Mouse (Mus musculus): ENCODE measurements around the gene Runx3. TPM values are rescaled to one million over a fixed set of nuclear protein-coding genes. Genes with fewer than 3 reads are reported as not detected.

Runx3 gene
- polyA plus RNA-seq, 1 experiment from 2014 or later, result not detected

DNA sequence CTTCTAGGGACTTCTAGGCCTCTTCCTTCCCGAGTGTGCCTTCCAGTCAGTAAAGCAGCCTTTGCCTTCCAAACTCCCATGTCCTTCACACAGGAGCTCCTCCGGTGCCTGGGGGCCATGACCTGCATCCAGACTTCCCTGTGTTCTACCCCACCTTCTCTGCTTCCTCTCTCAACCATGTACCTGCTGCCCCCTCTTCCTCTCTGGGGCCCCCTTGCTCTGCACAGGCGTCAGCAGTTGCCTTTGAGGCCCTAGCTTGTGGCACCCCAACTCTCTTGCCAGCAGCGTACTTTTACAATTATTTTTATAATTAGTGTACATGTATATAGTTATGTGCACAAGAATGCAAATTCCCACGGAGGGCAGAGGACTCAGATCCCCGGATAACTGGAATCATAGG is 37.4 kb upstream of the Runx3 start:
- H3K27me3 ChIP-seq (replicated peaks; ENCODE audit: control insufficient read depth, insufficient read depth, low read length), result no peaks in the 10 kb centered on the region
- H3K9me3 ChIP-seq (ENCODE audit: control insufficient read depth, low read length), result 0 out of 2 replicates have a peak, but pooled peaks cover 2% of the 10 kb centered on the region
- ATAC-seq, result no peak
- H3K4me3 ChIP-seq (ENCODE audit: low read length), result no peak overlapping the region
- H3K4me2 ChIP-seq (ENCODE audit: low read length), result no peak overlapping the region
- no peaks in the 10 kb centered on the region for H3K36me3 ChIP-seq (ENCODE audit: control insufficient read depth, insufficient read depth, low read length)
- 83% methylated on average over 6 of the region's 6 CpGs for WGBS
- H3K9ac ChIP-seq (ENCODE audit: low read depth, low read length), result no peak overlapping the region
- H3K4me1 ChIP-seq (ENCODE audit: control insufficient read depth, insufficient read depth, low read depth, low read length), result peaks cover 2% of the 10 kb centered on the region; the same call in 1 of the 2 replicates
- no peak overlapping the region for H3K27ac ChIP-seq (ENCODE audit: low read depth, low read length)

DNA sequence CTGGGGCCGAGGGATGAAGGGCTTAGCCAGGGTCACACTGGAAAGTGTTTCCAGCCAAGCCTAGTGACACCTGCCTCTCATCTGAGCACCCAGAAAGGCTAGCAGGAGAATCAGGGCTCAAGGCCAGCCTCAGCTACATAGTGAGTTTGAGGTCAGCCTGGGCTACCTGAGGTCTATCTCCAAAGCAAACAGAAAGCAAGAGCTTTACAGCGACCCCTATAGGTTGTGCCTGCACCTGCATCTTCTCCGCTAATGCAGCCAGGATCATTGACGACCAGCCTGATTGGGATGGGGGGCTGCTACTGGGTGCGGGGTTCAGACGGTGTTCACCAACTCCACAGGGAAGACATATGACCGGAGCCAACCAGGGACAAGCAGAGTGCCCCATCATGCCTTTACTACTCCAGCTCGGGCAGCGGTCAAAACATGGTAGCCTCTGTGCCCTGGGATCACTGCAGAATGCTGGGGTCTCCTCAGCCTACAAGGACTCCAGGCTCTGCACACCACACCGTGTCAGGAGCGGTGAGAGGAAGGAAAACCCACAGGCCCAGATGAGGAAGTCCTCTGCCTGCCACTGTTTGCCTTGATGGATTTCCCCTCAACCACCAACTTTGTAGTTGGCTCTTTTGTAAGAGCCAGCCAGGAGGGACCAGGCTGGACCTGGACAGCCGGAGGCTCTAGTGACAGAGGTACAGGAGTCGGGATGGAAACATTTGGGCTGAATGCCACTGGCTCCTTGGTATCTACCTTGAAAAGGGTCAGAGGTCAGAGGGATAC is 35.2 kb upstream of the Runx3 start:
- WGBS, result 79% methylated on average over 13 of the region's 13 CpGs
- Histone ChIP-seq H3K9ac (ENCODE audit: low read depth, low read length) (no peak overlapping the region), H3K4me3 (ENCODE audit: low read length) (no peak overlapping the region), H3K4me1 (ENCODE audit: control insufficient read depth, insufficient read depth, low read depth, low read length) (no peaks in the 10 kb centered on the region), H3K27ac (ENCODE audit: low read depth, low read length) (no peak overlapping the region), H3K4me2 (ENCODE audit: low read length) (no peak overlapping the region), H3K9me3 (ENCODE audit: control insufficient read depth, low read length) (0 out of 2 replicates have a peak, but pooled peaks cover 2% of the 10 kb centered on the region), H3K27me3 (replicated peaks; ENCODE audit: control insufficient read depth, insufficient read depth, low read length) (no peaks in the 10 kb centered on the region), H3K36me3 (ENCODE audit: control insufficient read depth, insufficient read depth, low read length) (no peaks in the 10 kb centered on the region)
- no peak for ATAC-seq

DNA sequence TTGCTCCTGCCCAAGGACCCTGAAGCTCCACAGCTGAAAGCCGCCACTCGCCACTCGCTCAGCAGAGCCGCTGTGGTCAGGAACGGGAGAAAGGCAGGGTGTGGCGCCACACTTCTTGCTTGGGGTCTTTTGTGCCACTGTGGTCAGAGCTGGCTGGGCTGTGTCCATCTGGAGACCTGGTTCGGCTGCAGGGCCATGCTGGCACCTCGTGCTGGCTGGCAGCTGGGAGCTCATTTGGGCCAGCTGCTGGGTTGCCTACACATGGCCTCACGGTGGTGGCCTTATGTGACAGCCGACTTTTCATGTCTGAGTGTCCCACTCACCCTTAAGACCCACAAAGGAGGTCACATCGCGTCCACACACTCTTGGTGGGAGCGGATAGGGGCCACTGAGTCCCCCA is 29.8 kb upstream of the Runx3 start:
- Histone ChIP-seq H3K4me3 (ENCODE audit: low read length) (no peak overlapping the region), H3K9ac (ENCODE audit: low read depth, low read length) (no peak overlapping the region), H3K27ac (ENCODE audit: low read depth, low read length) (no peak overlapping the region), H3K4me1 (ENCODE audit: control insufficient read depth, insufficient read depth, low read depth, low read length) (no peaks in the 10 kb centered on the region), H3K9me3 (ENCODE audit: control insufficient read depth, low read length) (0 out of 2 replicates have a peak, but pooled peaks cover 2% of the 10 kb centered on the region), H3K36me3 (ENCODE audit: control insufficient read depth, insufficient read depth, low read length) (no peaks in the 10 kb centered on the region), H3K27me3 (replicated peaks; ENCODE audit: control insufficient read depth, insufficient read depth, low read length) (no peaks in the 10 kb centered on the region), H3K4me2 (ENCODE audit: low read length) (no peak overlapping the region)
- no peak for ATAC-seq
- WGBS, result 78% methylated on average over 13 of the region's 13 CpGs

- WGBS, result 58% methylated on average over 3 of the region's 3 CpGs
- no peaks in the 10 kb centered on the region for H3K9me3 ChIP-seq (ENCODE audit: control insufficient read depth, low read length)
Observed at GRCm38 (mm10) chr4:135092871-135093270, 27.6 kb upstream of the Runx3 start.

GRCm38 (mm10) chr4:135095693-135096092 is 24.8 kb upstream of the Runx3 start:
- H3K4me2 ChIP-seq (ENCODE audit: low read length), result no peak overlapping the region
- no peak overlapping the region for H3K4me3 ChIP-seq (ENCODE audit: low read length)
- H3K36me3 ChIP-seq (ENCODE audit: control insufficient read depth, insufficient read depth, low read length), result no peaks in the 10 kb centered on the region
- no peak for ATAC-seq
- WGBS, result 82% methylated on average over 8 of the region's 8 CpGs
- H3K9me3 ChIP-seq (ENCODE audit: control insufficient read depth, low read length), result no peaks in the 10 kb centered on the region
- H3K9ac ChIP-seq (ENCODE audit: low read depth, low read length), result no peak overlapping the region
- H3K27ac ChIP-seq (ENCODE audit: low read depth, low read length), result no peak overlapping the region
- H3K27me3 ChIP-seq (replicated peaks; ENCODE audit: control insufficient read depth, insufficient read depth, low read length), result no peaks in the 10 kb centered on the region
- no peaks in the 10 kb centered on the region for H3K4me1 ChIP-seq (ENCODE audit: control insufficient read depth, insufficient read depth, low read depth, low read length)

More at GRCm38 (mm10) chr4:135092871-135093270, 27.6 kb upstream of the Runx3 start:
- Histone ChIP-seq H3K27ac (ENCODE audit: low read depth, low read length) (no peak overlapping the region), H3K27me3 (replicated peaks; ENCODE audit: control insufficient read depth, insufficient read depth, low read length) (no peaks in the 10 kb centered on the region), H3K36me3 (ENCODE audit: control insufficient read depth, insufficient read depth, low read length) (no peaks in the 10 kb centered on the region), H3K4me1 (ENCODE audit: control insufficient read depth, insufficient read depth, low read depth, low read length) (no peaks in the 10 kb centered on the region), H3K9ac (ENCODE audit: low read depth, low read length) (no peak overlapping the region), H3K4me2 (ENCODE audit: low read length) (no peak overlapping the region), H3K4me3 (ENCODE audit: low read length) (no peak overlapping the region)
- no peak for ATAC-seq

DNA sequence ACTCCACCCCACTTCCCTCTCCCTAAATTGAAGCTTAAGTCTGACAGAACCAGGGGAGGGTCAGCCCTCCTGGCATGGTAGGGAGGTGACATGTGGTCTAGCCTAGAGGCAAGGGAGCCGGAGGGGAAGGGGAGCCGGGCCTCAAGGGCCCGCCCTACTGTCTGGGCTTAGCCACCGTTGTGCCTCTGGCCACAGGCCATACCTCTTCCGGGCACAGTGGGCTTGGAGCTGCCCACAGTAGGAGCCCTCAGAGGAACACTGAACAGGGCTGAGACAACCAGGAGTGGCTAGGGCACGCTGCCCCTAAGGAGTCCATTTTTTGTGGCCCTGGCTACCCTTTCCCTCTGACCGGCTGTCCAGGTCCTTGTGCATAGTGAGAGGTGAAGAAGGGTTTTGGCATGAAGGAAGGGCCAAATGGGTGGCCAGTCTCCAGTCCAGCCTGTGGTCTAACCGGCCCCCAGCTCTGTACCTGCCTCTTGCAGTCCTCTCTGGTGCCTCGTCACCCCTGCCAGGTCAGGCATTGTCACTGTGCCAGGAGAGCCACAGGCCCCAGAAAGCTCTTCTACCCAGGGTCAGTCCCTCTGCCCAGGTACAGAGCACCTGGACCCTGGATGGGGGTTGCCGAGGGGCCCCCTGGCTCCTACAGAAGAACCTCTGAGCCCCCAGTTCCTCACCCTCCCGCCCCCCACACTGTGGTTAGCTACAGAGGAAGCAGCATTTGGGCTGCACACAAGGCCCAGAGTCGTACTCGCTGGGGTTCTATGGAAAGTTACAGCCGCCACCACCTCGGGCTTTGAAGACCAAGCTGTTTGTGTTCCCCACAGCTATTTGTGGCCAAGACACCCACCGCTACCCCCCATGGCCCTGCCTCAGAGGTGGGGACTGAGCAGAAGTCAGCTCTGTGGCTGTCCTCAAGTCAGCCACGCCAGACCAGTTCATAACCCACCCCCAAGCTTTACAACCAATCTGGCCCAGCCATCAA is 22.3 kb upstream of the Runx3 start:
- H3K9ac ChIP-seq (ENCODE audit: low read depth, low read length), result no peak overlapping the region
- H3K4me1 ChIP-seq (ENCODE audit: control insufficient read depth, insufficient read depth, low read depth, low read length), result no peaks in the 10 kb centered on the region
- no peaks in the 10 kb centered on the region for H3K27me3 ChIP-seq (replicated peaks; ENCODE audit: control insufficient read depth, insufficient read depth, low read length)
- no peak overlapping the region for H3K27ac ChIP-seq (ENCODE audit: low read depth, low read length)
- H3K4me2 ChIP-seq (ENCODE audit: low read length), result no peak overlapping the region
- H3K4me3 ChIP-seq (ENCODE audit: low read length), result no peak overlapping the region
- no peak for ATAC-seq
- H3K36me3 ChIP-seq (ENCODE audit: control insufficient read depth, insufficient read depth, low read length), result no peaks in the 10 kb centered on the region
- WGBS, result 81% methylated on average over 17 of the region's 17 CpGs
- H3K9me3 ChIP-seq (ENCODE audit: control insufficient read depth, low read length), result no peaks in the 10 kb centered on the region

- H3K9ac ChIP-seq (ENCODE audit: low read depth, low read length), result no peak overlapping the region
- no peaks in the 10 kb centered on the region for H3K4me1 ChIP-seq (ENCODE audit: control insufficient read depth, insufficient read depth, low read depth, low read length)
- no peak overlapping the region for H3K4me2 ChIP-seq (ENCODE audit: low read length)
- no peak overlapping the region for H3K27ac ChIP-seq (ENCODE audit: low read depth, low read length)
- H3K9me3 ChIP-seq (ENCODE audit: control insufficient read depth, low read length), result no peaks in the 10 kb centered on the region
- 86% methylated on average over 13 of the region's 13 CpGs for WGBS
- H3K36me3 ChIP-seq (ENCODE audit: control insufficient read depth, insufficient read depth, low read length), result no peaks in the 10 kb centered on the region
- H3K4me3 ChIP-seq (ENCODE audit: low read length), result no peak overlapping the region
- no peaks in the 10 kb centered on the region for H3K27me3 ChIP-seq (replicated peaks; ENCODE audit: control insufficient read depth, insufficient read depth, low read length)
- no peak for ATAC-seq
Observed at GRCm38 (mm10) chr4:135102019-135102740, 18.3 kb upstream of the Runx3 start.

- H3K9me3 ChIP-seq (ENCODE audit: control insufficient read depth, low read length), result no peaks in the 10 kb centered on the region
- no peak overlapping the region for H3K4me3 ChIP-seq (ENCODE audit: low read length)
- no peaks in the 10 kb centered on the region for H3K36me3 ChIP-seq (ENCODE audit: control insufficient read depth, insufficient read depth, low read length)
- no peak for ATAC-seq
- no peak overlapping the region for H3K4me2 ChIP-seq (ENCODE audit: low read length)
- no peak overlapping the region for H3K27ac ChIP-seq (ENCODE audit: low read depth, low read length)
- 60% methylated on average over 4 of the region's 4 CpGs for WGBS
- H3K9ac ChIP-seq (ENCODE audit: low read depth, low read length), result no peak overlapping the region
- H3K4me1 ChIP-seq (ENCODE audit: control insufficient read depth, insufficient read depth, low read depth, low read length), result no peaks in the 10 kb centered on the region
- H3K27me3 ChIP-seq (replicated peaks; ENCODE audit: control insufficient read depth, insufficient read depth, low read length), result no peaks in the 10 kb centered on the region
Observed at GRCm38 (mm10) chr4:135102761-135103160, 17.7 kb upstream of the Runx3 start.

Measured in hindbrain, embryonic 16.5 days (tissue).